Mouse (Mus musculus) thymus, postnatal 14 days (tissue): ENCODE data around the gene Agap3.
A peak's percentile ranks its signal among the peaks of the same experiment; 100 is the strongest.

Experiments
- DNase-seq: peaks from one replicate; pipeline ENCODE4 v3.0.0; 2021

The Agap3 gene

GRCm38 (mm10) chr5:24452030-24452690, at the start of gene Agap3:
TSS of gene Agap3 (plus strand) at chr5:24452177.
- DNase-seq, result peak; percentile 64

- DNase-seq, result no peak
Observed at GRCm38 (mm10) chr5:24404594-24405360, 47.2 kb upstream of the Agap3 start.

GRCm38 (mm10) chr5:24405389-24405876, 46.5 kb upstream of the Agap3 start:
- no peak for DNase-seq

GRCm38 (mm10) chr5:24408651-24409050, 43.3 kb upstream of the Agap3 start:
- no peak for DNase-seq

- no peak for DNase-seq
Observed at GRCm38 (mm10) chr5:24409466-24409865, 42.5 kb upstream of the Agap3 start.

- DNase-seq, result no peak
Observed at GRCm38 (mm10) chr5:24412063-24412462, 39.9 kb upstream of the Agap3 start.

GRCm38 (mm10) chr5:24413042-24413693, 38.8 kb upstream of the Agap3 start, which contains the start of gene Asic3:
TSS of gene Asic3 (plus strand) at chr5:24413392.
- DNase-seq, result no peak

GRCm38 (mm10) chr5:24413938-24414337, 38.0 kb upstream of the Agap3 start:
- no peak for DNase-seq

- peak; percentile 84 for DNase-seq
Observed at GRCm38 (mm10) chr5:24416222-24416736, 35.7 kb upstream of the Agap3 start.

- no peak for DNase-seq
Observed at GRCm38 (mm10) chr5:24417587-24417986, 34.4 kb upstream of the Agap3 start.

- DNase-seq, result no peak
Observed at GRCm38 (mm10) chr5:24420381-24420780, 31.6 kb upstream of the Agap3 start.

- DNase-seq, result peak; percentile 99
Observed at GRCm38 (mm10) chr5:24423129-24424003, 28.6 kb upstream of the Agap3 start, which contains the start of the genes Cdk5 and Slc4a2. TSS of gene Cdk5 (minus strand) at chr5:24423530. TSS of gene Slc4a2 (plus strand) at chr5:24423837.

- no peak for DNase-seq
Observed at GRCm38 (mm10) chr5:24424004-24424781, 27.8 kb upstream of the Agap3 start.

- peak; percentile 91 for DNase-seq
Observed at GRCm38 (mm10) chr5:24424861-24425411, 27.0 kb upstream of the Agap3 start.

- DNase-seq, result peak; percentile 83
Observed at GRCm38 (mm10) chr5:24425421-24426036, 26.4 kb upstream of the Agap3 start.

- DNase-seq, result peak; percentile 51
Observed at GRCm38 (mm10) chr5:24426037-24426432, 25.9 kb upstream of the Agap3 start.

GRCm38 (mm10) chr5:24426556-24427284, 25.3 kb upstream of the Agap3 start:
- no peak for DNase-seq

- DNase-seq, result no peak
Observed at GRCm38 (mm10) chr5:24427285-24427633, 24.7 kb upstream of the Agap3 start.

- no peak for DNase-seq
Observed at GRCm38 (mm10) chr5:24427981-24428402, 24.0 kb upstream of the Agap3 start.

- DNase-seq, result no peak
Observed at GRCm38 (mm10) chr5:24428596-24428995, 23.4 kb upstream of the Agap3 start.
